Mouse (Mus musculus): ENCODE data around the gene Gnl3.

- TF ChIP-seq POLR2A (IDR thresholded peaks at IDR 0.05; ENCODE audit: borderline replicate concordance, extremely low read depth, insufficient read depth, insufficient read length, poor library complexity, severe bottlenecking): no peak
- no peak for TF ChIP-seq CTCF (IDR thresholded peaks at IDR 0.05; ENCODE audit: borderline replicate concordance, extremely low read depth, insufficient read depth, insufficient read length)
These were observed 44.7 kb downstream of the Gnl3 start for GRCm38 (mm10) chr14:30974204-30974603.
